Mouse (Mus musculus): Measurements from ENCODE around the gene Gphb5. TPM values are rescaled to one million over a fixed set of nuclear protein-coding genes. Genes with fewer than 3 reads are reported as not detected.

The Gphb5 gene
- polyA plus RNA-seq, 1 experiment from 2014 or later = not detected

- no peak overlapping the region for H3K9ac ChIP-seq
- H3K27me3 ChIP-seq = no peaks in the 10 kb centered on the region
- no peaks in the 10 kb centered on the region for H3K9me3 ChIP-seq (replicated peaks)
- H3K4me2 ChIP-seq = no peak overlapping the region
- H3K36me3 ChIP-seq (ENCODE audit: poor library complexity, severe bottlenecking) = no peaks in the 10 kb centered on the region
- no peak overlapping the region for H3K4me3 ChIP-seq
- no peak overlapping the region for H3K27ac ChIP-seq
- H3K4me1 ChIP-seq = no peaks in the 10 kb centered on the region
- ATAC-seq = no peak
- WGBS = 88% methylated on average over 1 of the region's 1 CpGs
Observed at GRCm38 (mm10) chr12:75429685-75430396, 13.3 kb upstream of the Gphb5 start.

GRCm38 (mm10) chr12:75428719-75429118 lies 12.1 kb upstream of the Gphb5 start:
- WGBS = 67% methylated on average over 6 of the region's 6 CpGs
- Histone ChIP-seq H3K9ac (no peak overlapping the region), H3K9me3 (replicated peaks) (no peaks in the 10 kb centered on the region), H3K36me3 (ENCODE audit: poor library complexity, severe bottlenecking) (no peaks in the 10 kb centered on the region), H3K27me3 (no peaks in the 10 kb centered on the region), H3K4me1 (no peaks in the 10 kb centered on the region), H3K4me3 (no peak overlapping the region), H3K4me2 (no peak overlapping the region), H3K27ac (no peak overlapping the region)
- no peak for ATAC-seq

GRCm38 (mm10) chr12:75425882-75426281 lies 9.3 kb upstream of the Gphb5 start:
- 85% methylated on average over 7 of the region's 7 CpGs for WGBS
- Histone ChIP-seq H3K4me2 (no peak overlapping the region), H3K27me3 (no peaks in the 10 kb centered on the region), H3K9ac (no peak overlapping the region), H3K27ac (no peak overlapping the region), H3K4me3 (no peak overlapping the region), H3K9me3 (replicated peaks) (no peaks in the 10 kb centered on the region), H3K4me1 (no peaks in the 10 kb centered on the region), H3K36me3 (ENCODE audit: poor library complexity, severe bottlenecking) (no peaks in the 10 kb centered on the region)
- no peak for ATAC-seq

- WGBS = 93% methylated on average over 4 of the region's 4 CpGs
Observed at GRCm38 (mm10) chr12:75424817-75425216, 8.2 kb upstream of the Gphb5 start.

GRCm38 (mm10) chr12:75424359-75424758 lies 7.8 kb upstream of the Gphb5 start:
- H3K9me3 ChIP-seq (replicated peaks) = no peaks in the 10 kb centered on the region
- WGBS = 77% methylated on average over 7 of the region's 7 CpGs
- H3K4me1 ChIP-seq = no peaks in the 10 kb centered on the region
- H3K27me3 ChIP-seq = no peaks in the 10 kb centered on the region
- H3K36me3 ChIP-seq (ENCODE audit: poor library complexity, severe bottlenecking) = no peaks in the 10 kb centered on the region
- H3K4me3 ChIP-seq = no peak overlapping the region
- no peak overlapping the region for H3K4me2 ChIP-seq
- no peak for ATAC-seq
- H3K27ac ChIP-seq = no peak overlapping the region
- H3K9ac ChIP-seq = no peak overlapping the region

More at GRCm38 (mm10) chr12:75424817-75425216, 8.2 kb upstream of the Gphb5 start:
- H3K36me3 ChIP-seq (ENCODE audit: poor library complexity, severe bottlenecking) = no peaks in the 10 kb centered on the region
- no peaks in the 10 kb centered on the region for H3K27me3 ChIP-seq
- H3K9me3 ChIP-seq (replicated peaks) = no peaks in the 10 kb centered on the region
- no peak overlapping the region for H3K9ac ChIP-seq
- H3K27ac ChIP-seq = no peak overlapping the region
- ATAC-seq = no peak
- H3K4me1 ChIP-seq = no peaks in the 10 kb centered on the region
- H3K4me2 ChIP-seq = no peak overlapping the region
- H3K4me3 ChIP-seq = no peak overlapping the region

GRCm38 (mm10) chr12:75414991-75415390 lies 1.6 kb downstream of the Gphb5 start:
- Histone ChIP-seq H3K36me3 (ENCODE audit: poor library complexity, severe bottlenecking) (no peaks in the 10 kb centered on the region), H3K27me3 (no peaks in the 10 kb centered on the region), H3K9me3 (replicated peaks) (no peaks in the 10 kb centered on the region), H3K4me1 (no peaks in the 10 kb centered on the region), H3K9ac (no peak overlapping the region), H3K27ac (no peak overlapping the region), H3K4me3 (no peak overlapping the region), H3K4me2 (no peak overlapping the region)
- no peak for ATAC-seq
- WGBS = 72% methylated on average over 6 of the region's 6 CpGs

- Histone ChIP-seq H3K9ac (no peak overlapping the region), H3K4me1 (no peaks in the 10 kb centered on the region), H3K4me3 (no peak overlapping the region), H3K27ac (no peak overlapping the region), H3K9me3 (replicated peaks) (no peaks in the 10 kb centered on the region), H3K36me3 (ENCODE audit: poor library complexity, severe bottlenecking) (no peaks in the 10 kb centered on the region), H3K27me3 (no peaks in the 10 kb centered on the region), H3K4me2 (no peak overlapping the region)
- 90% methylated on average over 9 of the region's 9 CpGs for WGBS
- no peak for ATAC-seq
Observed at GRCm38 (mm10) chr12:75412964-75413363, 3.6 kb downstream of the Gphb5 start.

GRCm38 (mm10) chr12:75397077-75397476 lies 19.5 kb downstream of the Gphb5 start:
- Histone ChIP-seq H3K27ac (no peak overlapping the region), H3K4me2 (no peak overlapping the region), H3K9me3 (replicated peaks) (no peaks in the 10 kb centered on the region), H3K27me3 (no peaks in the 10 kb centered on the region), H3K36me3 (ENCODE audit: poor library complexity, severe bottlenecking) (no peaks in the 10 kb centered on the region), H3K4me3 (no peak overlapping the region), H3K4me1 (no peaks in the 10 kb centered on the region), H3K9ac (no peak overlapping the region)
- 49% methylated on average over 7 of the region's 7 CpGs for WGBS
- ATAC-seq = no peak

DNA sequence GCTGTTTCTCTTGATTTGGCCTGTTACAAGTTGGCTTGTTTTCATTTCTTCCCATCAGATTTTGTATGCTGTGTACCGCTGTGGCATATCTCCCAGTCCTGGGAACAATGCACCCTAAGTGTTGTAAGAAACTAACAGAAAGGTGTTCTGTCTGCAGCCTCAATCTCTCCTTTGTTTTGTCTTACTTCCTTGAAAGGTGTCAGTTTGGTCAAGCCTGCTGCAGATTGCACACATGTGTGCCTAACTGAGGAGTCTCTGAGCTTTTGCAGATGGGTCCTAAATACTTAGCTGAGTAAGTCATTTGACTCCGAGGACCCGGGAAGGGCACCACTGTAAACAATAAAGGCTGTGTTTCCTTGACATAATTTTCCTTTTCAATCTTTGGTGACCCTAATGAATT lies 20.0 kb downstream of the Gphb5 start:
- Histone ChIP-seq H3K27me3 (no peaks in the 10 kb centered on the region), H3K9ac (no peak overlapping the region), H3K4me1 (no peaks in the 10 kb centered on the region), H3K27ac (no peak overlapping the region), H3K9me3 (replicated peaks) (no peaks in the 10 kb centered on the region), H3K4me3 (no peak overlapping the region), H3K36me3 (ENCODE audit: poor library complexity, severe bottlenecking) (no peaks in the 10 kb centered on the region), H3K4me2 (no peak overlapping the region)
- ATAC-seq = no peak
- 65% methylated on average over 3 of the region's 3 CpGs for WGBS

- Histone ChIP-seq H3K4me3 (no peak overlapping the region), H3K9ac (no peak overlapping the region), H3K36me3 (ENCODE audit: poor library complexity, severe bottlenecking) (no peaks in the 10 kb centered on the region), H3K27ac (no peak overlapping the region), H3K4me2 (no peak overlapping the region), H3K4me1 (no peaks in the 10 kb centered on the region), H3K27me3 (no peaks in the 10 kb centered on the region), H3K9me3 (replicated peaks) (no peaks in the 10 kb centered on the region)
- 91% methylated on average over 20 of the region's 20 CpGs for WGBS
- ATAC-seq = no peak
Observed at GRCm38 (mm10) chr12:75394011-75394773, 22.4 kb downstream of the Gphb5 start.

DNA sequence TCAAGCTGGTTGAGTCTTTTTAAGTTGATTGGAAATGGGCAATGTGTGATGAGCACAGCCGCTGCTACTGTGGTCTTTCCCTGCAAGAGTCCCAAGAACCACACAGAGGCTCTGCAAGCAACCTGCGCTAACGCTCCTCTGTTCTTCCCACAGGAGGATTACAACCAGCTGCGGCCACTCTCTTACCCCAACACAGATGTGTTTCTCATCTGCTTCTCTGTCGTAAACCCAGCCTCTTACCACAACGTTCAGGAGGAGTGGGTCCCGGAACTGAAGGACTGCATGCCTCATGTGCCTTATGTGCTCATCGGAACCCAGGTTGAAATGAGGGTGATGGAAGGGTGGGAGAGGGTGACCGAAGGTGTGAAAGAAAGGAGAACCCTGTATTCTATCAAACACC lies 25.1 kb downstream of the Gphb5 start:
- no peaks in the 10 kb centered on the region for H3K9me3 ChIP-seq (replicated peaks)
- no peak overlapping the region for H3K4me2 ChIP-seq
- no peaks in the 10 kb centered on the region for H3K36me3 ChIP-seq (ENCODE audit: poor library complexity, severe bottlenecking)
- ATAC-seq = no peak
- no peaks in the 10 kb centered on the region for H3K27me3 ChIP-seq
- H3K9ac ChIP-seq = no peak overlapping the region
- H3K4me3 ChIP-seq = no peak overlapping the region
- no peaks in the 10 kb centered on the region for H3K4me1 ChIP-seq
- WGBS = 89% methylated on average over 9 of the region's 9 CpGs
- H3K27ac ChIP-seq = no peak overlapping the region

GRCm38 (mm10) chr12:75389308-75390135 lies 27.1 kb downstream of the Gphb5 start:
- Histone ChIP-seq H3K27me3 (no peaks in the 10 kb centered on the region), H3K4me3 (0 out of 2 replicates have a peak overlapping the region, but pooled peaks have one; percentile 4), H3K4me1 (no peaks in the 10 kb centered on the region), H3K36me3 (ENCODE audit: poor library complexity, severe bottlenecking) (no peaks in the 10 kb centered on the region), H3K27ac (no peak overlapping the region), H3K9me3 (replicated peaks) (no peaks in the 10 kb centered on the region), H3K9ac (no peak overlapping the region), H3K4me2 (peak overlapping the region; percentile 33; the same call in 1 of the 2 replicates)
- peak; percentile 78 for ATAC-seq
- 40% methylated on average over 20 of the region's 20 CpGs for WGBS

Measured in forebrain, embryonic 13.5 days (tissue).